Mouse (Mus musculus): ENCODE results near the gene Ints7.
A peak's percentile ranks its signal among the peaks of the same experiment; 100 is the strongest.

The Ints7 gene

GRCm38 (mm10) chr1:191629170-191629636 is 53.8 kb downstream of the Ints7 start:
- no peak for DNase-seq (ENCODE audit: low spot score in 2 of 2)

GRCm38 (mm10) chr1:191632511-191633095 is 57.2 kb downstream of the Ints7 start:
- DNase-seq (ENCODE audit: low spot score in 2 of 2) = no peak

DNA sequence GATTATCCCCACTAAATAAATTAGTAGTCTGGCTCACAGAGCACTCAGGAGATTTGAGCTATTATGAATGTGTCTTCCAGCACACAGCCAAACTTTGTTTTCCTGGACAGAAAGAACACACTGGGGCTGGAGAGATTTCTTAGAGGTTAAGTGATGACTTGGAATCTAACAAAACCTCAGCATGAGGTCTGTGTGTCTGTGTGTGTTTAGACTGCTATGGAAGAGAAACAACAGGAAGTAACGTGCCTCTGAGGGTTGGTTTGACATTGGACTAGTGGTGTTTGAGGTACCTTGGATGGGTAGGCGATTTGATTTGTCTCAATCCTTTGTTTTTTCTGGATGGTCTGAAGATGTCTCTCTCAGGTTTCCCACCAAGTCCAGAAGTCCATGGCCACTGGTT is 58.7 kb downstream of the Ints7 start:
- DNase-seq (ENCODE audit: low spot score in 2 of 2) = no peak

GRCm38 (mm10) chr1:191638404-191638803 is 63.0 kb downstream of the Ints7 start:
- DNase-seq (ENCODE audit: low spot score in 2 of 2) = no peak

- DNase-seq (ENCODE audit: low spot score in 2 of 2) = no peak
These were observed 63.9 kb downstream of the Ints7 start for GRCm38 (mm10) chr1:191639200-191639807.

GRCm38 (mm10) chr1:191640146-191640545 is 64.7 kb downstream of the Ints7 start:
- DNase-seq (ENCODE audit: low spot score in 2 of 2) = no peak

- no peak for DNase-seq (ENCODE audit: low spot score in 2 of 2)
These were observed 65.4 kb downstream of the Ints7 start for GRCm38 (mm10) chr1:191640848-191641247.

GRCm38 (mm10) chr1:191641438-191641837 is 66.0 kb downstream of the Ints7 start:
- no peak for DNase-seq (ENCODE audit: low spot score in 2 of 2)

DNA sequence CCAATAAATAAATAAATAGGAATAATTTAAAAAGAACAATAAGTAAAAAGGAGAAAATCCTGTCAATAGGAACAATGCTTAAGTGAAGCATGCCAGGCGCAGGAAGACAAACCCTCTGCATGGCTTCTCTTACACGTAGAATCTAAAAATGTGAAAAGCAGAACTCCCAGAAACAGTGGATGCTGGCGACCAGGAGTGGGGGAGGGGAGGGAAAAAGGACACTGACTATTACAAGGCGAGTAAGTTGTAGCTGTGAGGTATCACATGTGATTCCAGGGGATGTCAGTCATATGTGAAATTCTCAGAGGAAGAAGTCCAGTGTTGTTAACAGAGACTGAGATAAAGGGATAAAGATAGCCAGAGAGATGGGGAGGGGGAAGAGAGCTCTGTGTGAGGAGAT is 67.5 kb downstream of the Ints7 start:
- no peak for DNase-seq (ENCODE audit: low spot score in 2 of 2)

GRCm38 (mm10) chr1:191645921-191646320 is 70.5 kb downstream of the Ints7 start:
- no peak for DNase-seq (ENCODE audit: low spot score in 2 of 2)

GRCm38 (mm10) chr1:191647590-191647989 is 72.2 kb downstream of the Ints7 start:
- DNase-seq (ENCODE audit: low spot score in 2 of 2) = no peak

- DNase-seq (ENCODE audit: low spot score in 2 of 2) = no peak
These were observed 84.0 kb downstream of the Ints7 start for GRCm38 (mm10) chr1:191659441-191659840.

DNA sequence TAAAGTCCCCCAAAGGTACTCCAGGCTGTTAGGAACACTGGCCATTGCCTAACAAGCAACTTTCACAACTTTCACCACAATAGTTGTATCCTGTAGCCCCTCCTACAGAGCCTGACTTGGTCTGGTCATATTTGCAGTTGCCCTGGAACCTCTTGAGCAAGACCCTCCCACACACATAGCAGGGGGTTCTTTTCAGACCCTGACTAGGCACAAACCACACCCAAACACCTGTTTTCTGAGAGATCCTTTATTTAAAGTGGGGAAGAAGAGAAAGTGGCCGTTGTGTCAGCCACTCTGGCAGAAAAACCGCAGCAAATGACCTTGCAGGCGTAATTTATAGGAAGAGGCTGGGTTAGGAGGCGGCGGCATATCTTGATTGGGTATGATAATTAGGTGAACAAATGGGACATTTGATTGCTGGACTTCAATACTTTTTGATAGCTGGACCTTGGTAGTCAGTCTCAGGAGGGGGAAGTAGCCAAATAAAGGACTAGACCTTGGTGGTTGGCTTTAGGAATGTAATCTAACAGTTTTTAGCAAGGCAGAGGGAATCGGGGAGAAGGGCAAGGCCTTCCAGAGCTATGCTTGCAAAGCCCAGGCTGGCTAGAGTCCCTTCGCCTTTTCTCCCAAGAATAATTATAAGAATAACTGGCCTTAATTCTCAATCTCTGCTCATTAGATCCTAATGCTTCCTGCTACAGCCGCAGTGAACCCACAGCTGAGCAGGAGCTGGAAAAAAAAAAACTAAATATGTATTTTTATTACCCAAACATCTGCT is 85.8 kb downstream of the Ints7 start:
- DNase-seq (ENCODE audit: low spot score in 2 of 2) = peak in 1 of 2 experiments; percentile 9

GRCm38 (mm10) chr1:191662178-191662898 is 86.9 kb downstream of the Ints7 start:
- DNase-seq (ENCODE audit: low spot score in 2 of 2) = peak; percentile 36 to 47

GRCm38 (mm10) chr1:191662899-191663500 is 87.6 kb downstream of the Ints7 start:
- no peak for DNase-seq (ENCODE audit: low spot score in 2 of 2)

- DNase-seq (ENCODE audit: low spot score in 2 of 2) = no peak
These were observed 88.2 kb downstream of the Ints7 start for GRCm38 (mm10) chr1:191663603-191664002.

DNA sequence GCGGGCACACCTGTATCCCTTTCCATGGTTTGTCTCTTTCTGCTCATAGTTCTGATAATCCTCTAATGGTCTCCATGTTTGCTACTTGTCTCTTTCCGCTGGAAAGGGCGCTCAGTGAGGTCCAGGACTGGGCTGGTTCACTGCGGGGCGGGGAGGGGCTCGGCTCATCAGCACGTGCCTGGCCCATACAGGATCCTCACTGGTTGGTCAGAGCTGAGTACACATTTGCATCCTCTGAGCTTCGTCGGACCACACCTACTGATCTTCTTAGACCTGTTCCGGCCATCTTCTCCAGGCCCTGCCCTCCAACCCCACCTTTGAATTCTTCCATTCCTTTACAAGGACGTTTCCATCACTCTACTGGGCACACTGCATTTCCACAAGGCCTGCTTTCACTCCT is 90.9 kb downstream of the Ints7 start:
- DNase-seq (ENCODE audit: low spot score in 2 of 2) = no peak

DNA sequence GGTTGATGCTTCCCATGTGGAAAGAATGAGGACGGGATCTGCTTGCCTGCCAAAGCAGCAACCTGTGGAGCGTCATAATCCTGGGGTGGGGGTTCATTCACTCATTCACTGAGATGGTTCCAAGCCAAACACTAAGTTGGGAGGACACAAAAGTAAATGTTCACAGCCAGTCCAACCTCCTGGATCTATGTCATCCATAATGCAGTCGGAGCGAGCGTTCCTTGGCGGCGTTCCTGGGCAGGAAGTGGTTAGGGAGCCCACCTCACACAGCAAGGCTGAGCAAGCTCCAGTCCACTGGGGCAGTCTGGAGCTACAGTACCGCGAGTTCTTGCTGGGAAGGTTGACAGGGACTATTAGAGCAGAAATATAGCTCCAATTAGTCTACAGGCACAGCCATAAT is 92.6 kb downstream of the Ints7 start:
- DNase-seq (ENCODE audit: low spot score in 2 of 2) = no peak
